Mouse (Mus musculus) heart, postnatal 0 days (tissue): ENCODE data around the gene Hoxd4.

ENCODE experiments used
- CTCF ChIP-seq: IDR thresholded peaks from 2 replicates; pipeline ENCODE4 v1.5.1; 2016; ENCODE audit warnings: antibody characterized with exemption, control low read depth, low read depth
- EP300 ChIP-seq: IDR thresholded peaks from 2 replicates; pipeline ENCODE4 v1.6.1; 2016; ENCODE audit warnings: antibody characterized with exemption, low read depth

- TF ChIP-seq CTCF (no peak), EP300 (no peak)
Observed at GRCm38 (mm10) chr2:74703720-74704392, 7.9 kb upstream of the Hoxd4 start.
